Mouse (Mus musculus) lung, postnatal 10 days (tissue): Measurements from ENCODE around the gene 1700029F12Rik.
"Not testable (repeated sequence)": the region's sequence is repeated elsewhere in the genome, so short reads cannot be mapped to it uniquely, and the experiment has no call there.

ENCODE experiments used
- DNase-seq: peaks from one replicate; pipeline ENCODE4 v3.0.0; 2021

1700029F12Rik gene

DNA sequence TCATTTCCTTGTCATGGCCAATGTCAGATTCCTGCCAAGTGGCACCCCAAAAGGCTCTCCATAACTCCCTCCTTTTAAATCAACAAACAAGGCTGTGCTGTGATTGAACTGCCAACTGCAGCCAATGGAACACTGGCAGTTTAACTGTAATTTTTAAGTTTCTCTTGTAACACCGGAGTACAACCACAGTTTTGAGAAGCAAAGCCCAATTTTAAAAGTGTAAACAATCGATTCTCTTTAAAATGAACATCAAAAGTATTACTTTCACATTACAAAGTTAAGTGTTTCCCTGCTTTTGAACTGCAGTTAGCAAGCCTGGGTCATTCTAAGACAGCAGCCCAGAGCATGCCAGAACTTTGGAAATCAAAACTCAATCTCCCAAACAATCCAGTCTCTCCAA lies at the start of gene 1700029F12Rik:
TSS of gene 1700029F12Rik (minus strand) at position 101 of the 400 bp plus-strand sequence.
- no peak for DNase-seq

DNA sequence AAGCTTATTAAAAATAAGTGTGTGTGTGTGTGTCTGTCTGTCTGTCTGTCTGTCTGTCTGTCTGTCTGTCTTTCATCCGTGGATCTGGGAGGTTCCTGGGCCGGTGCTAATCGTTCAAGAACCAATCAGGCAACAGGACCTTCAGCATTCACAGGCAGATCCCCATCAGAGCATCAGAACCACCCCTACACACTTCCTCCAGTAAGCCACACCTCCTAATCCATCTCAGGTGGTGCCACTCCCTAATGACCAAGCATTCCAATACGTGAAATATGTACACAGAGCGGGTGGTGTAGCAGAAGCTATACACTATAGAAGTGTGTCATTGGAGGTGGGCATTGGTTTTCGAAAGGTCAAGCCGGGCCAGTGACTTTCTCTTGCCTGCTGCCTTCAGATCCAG lies 48.3 kb upstream of the 1700029F12Rik start:
- DNase-seq: no peak

DNA sequence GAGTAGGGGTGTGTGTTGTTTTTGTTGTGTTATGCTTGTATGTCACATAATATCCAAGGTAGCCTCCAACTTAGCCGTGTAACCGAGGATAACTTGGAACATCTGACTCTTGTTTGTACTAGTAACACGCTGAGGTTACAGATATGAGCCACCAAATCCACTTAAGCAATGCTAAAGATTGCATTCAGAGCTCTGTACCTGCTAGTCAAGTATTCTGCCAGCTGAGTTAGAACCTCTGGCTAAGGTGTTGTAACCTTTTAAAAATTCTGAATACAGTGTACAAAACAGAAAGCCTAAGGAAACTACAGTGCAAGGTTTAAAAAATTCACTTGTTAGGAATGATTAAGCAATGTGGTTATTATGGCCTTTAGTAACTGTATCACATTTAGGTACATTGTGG lies 46.5 kb upstream of the 1700029F12Rik start:
- DNase-seq: no peak

DNA sequence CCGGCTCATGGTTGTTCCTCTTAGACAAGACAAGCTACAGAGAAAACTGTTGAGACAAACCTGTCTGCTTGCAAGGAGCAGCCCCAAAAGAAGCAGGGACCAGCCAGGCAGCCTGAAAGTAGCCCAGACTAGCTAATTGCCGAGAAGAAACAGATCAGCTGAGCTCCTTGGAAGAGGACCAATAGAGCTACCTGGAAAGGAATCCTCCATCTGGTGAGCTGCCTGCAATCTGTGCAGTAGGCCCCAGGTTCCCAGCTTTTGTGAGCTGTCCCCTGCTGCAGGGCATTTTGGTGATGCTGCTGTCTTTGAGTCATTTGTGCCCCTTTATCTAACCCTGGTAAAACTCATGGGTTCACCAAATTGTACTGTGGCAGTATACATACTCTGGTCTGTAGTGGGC lies 46.0 kb upstream of the 1700029F12Rik start:
- no peak for DNase-seq

DNA sequence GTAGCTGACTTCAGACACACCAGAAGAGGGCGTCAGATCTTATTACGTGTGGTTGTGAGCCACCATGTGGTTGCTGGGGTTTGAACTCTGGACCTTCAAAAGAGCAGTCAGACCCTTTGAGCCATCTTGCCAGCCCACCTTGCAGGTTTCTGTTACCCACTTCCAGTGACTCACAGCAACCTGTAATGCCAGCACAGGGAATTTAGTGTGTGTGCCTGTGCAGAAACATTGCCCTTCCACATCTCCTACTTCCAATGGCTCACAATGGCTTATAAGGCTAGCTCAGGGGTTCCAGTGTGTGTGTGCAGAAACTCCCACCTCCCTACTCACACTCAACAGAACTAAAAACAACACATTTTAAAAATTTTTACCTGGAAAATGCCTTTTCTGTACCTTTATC lies 43.4 kb upstream of the 1700029F12Rik start:
- DNase-seq: no peak

DNA sequence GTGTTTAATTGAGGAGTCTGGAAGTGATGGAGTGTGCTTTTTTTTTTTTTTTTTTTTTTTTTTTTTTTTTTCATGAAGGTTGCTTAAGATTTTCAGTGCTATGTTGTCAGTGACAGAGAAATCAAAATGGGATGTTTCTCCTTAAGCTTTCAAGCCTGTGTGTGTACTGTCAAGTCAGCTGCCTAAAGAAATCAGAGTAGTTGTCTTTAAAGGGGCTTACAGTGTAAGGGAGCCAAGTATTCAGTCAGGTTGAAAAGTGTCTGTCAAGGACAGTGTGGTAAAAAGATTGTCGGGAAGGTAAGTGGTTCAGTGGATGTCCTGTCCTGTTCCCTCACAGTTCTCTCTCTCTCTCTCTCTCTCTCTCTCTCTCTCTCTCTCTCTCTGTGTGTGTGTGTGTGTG lies 39.3 kb upstream of the 1700029F12Rik start:
- no peak for DNase-seq

DNA sequence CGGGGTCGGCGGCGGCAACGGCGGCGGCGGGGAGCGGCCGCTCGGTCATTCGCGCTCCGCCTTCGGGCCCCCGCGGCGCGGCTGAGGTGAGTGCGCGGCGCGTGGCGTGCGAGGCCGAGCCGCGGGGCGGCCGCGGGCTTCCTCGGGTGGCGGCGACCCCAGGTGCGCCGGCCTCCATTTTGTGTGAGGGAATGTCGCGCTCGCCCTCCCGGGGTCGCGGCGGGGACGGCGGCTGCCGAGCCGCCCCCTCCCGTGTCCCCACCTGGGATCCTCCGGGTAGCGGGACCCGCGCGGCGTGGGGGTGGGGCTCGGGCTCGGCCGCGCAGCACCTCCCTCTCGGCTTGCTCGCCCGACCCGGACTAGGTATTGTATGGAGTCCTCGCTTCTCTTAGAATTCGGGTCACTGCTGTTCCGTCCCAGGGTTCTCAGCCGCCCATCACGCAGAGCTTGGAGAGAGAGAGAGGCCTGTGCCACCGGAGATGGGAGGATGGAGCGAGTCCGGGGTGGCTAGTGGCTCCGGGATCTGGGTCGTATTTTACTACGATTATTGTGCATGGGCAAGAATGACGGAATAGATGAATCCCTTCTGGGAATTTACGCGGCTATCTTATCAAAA lies 37.6 kb upstream of the 1700029F12Rik start:
- DNase-seq: no peak

DNA sequence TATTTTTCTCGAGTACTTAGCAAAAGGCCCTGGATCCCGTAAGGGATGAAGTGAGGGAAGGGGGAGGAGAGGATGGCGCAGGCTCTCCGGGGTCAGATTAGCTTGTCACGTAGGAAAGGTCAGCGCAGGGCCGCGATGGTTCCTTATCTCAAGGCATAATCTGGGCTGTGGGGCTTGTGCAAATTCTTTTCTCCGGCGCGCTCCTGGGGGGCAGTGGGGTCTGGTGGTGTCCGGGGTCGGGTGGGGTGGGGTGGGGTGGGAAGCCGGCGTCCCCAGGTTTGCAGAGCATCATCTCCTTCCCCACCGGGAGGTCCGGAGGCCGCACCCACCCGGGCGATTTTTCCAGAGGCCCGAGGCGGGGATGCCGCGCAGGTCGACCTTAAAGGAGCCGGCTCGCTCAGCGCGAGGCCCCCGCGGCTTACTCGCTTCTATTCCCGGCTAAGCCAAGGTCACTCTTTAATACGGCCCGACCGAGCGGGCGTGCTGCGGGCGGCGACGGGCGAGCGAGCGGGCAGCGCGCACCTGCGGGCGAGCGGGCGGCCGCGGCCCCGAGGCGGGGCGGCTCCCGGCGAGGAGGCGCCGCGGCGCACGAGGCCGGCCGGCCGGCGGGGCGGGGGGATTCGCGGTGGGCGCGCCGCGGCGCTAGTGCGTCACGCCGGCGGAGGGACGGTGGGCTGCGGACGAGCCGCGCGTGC lies 36.9 kb upstream of the 1700029F12Rik start:
- DNase-seq: no peak

DNA sequence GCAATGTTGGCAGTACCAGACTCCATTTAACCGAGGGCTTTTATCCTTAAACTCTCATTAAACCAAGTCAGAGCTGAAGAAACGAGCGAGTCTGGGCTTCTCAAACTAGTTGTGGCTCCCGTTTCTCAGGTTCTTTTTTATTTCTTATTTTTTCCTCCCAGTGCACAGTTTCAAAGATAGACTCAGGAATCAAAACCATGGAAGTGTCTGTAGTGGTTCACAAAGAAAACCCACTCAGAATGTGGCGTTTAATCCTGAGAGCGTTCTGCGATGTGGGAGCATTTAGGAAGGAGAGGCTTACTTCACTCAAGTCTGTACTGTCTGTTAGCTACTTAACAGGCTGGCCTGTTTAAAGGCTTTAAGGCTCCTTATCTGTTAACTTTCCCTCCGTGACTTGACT lies 34.0 kb upstream of the 1700029F12Rik start:
- DNase-seq: no peak

DNA sequence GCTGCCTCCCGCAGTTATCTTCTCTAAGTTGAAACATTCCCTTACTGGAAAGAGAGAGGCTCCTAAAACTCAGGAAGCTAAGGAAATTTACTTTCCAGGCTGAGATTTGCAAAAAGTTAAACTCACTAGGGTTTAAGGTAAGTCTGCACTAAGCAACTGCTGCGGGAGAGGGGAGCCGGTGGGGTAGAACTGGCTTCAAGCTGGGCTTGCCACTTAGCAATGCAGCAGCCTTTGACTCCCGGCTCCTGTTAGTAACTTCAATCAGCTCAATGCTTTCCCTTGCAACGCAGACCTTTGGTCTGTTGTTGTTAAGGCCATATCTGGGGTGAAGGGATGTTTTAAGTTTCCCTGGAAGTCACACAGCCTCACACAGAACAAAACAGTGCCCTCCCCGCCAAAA lies 33.5 kb upstream of the 1700029F12Rik start:
- no peak for DNase-seq

DNA sequence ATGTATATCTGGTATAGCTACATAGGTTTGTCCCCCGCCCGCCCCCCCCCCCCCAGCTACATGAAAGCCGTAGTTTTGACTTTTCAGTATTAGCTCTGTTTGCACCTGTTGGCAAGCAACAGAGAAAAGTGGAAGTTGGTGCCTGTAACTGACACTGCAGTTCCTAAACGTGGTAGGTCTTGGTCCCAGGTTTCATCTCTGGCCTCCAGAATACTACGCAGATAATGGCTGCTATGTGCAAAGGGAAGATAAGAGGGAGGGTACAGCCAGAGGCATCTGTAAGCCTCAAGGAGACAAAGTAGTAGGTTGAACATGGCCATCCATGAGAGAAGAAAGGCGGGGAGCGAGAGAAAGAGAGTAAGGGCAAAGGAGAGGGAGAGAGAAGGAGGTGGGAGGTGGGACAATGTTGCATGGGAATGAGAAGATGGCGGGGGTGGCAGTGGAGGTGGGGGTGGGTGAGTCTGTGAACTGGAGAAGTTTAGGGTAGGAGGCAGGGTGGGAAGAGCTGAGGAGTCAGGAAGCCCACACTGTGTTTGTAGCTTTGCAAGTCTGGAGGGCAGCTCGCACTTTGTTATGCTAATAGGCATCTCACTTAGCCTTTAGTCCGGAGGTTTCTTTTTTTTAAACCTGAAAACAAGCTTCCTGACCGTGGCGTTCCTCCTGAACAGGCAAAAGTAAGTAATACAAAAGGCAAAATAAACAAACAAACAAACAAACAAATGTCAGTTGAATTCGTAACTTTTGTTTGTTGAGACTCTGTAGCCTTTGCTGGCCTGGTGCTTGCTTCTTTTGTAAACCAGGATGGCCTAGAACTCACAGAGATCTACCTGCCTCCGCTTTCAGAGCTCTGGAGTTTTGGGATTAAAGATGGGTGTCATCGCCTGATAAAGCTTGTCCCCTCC lies 32.7 kb upstream of the 1700029F12Rik start, which contains the start of gene Fam169a:
TSS of gene Fam169a (plus strand) at position 638 of the 902 bp plus-strand sequence.
- DNase-seq: no peak

DNA sequence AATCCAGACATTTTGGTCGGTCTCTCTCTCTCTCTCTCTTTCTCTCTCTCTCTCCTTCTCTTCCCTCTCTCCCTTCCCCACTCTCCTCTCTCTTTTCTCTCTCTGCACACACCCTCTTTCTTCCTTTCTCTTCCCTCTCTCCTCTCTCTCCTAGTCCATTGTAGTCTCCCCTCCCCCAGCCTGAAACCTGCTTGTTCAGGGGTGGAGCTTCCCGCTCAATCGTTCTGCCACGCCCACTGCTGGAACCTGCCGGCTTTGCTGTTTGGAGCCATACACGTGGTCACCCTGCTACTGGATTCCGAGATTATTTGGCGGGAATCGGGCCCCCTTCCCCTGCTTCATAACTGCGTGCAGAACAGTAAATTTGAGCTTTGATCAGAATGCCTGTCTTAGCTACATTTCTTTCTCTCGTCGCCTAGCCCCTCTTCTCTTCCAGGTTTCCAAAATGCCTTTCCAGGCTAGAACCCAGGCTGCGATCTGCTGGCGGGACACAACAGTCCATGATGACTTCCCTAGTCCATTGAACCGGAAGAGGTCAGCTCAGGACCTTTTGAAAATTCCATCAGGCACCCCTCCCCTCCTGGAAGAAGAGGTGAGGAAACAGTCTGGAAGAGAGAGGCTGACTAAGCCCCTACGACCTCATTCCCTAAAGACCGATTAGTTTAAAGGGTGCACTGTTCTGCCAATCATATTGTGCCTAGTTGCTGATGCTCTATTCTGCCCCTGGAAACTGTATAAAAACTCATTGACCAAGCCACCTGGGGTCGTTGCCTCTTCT lies 30.9 kb upstream of the 1700029F12Rik start:
- DNase-seq: not testable (repeated sequence)

DNA sequence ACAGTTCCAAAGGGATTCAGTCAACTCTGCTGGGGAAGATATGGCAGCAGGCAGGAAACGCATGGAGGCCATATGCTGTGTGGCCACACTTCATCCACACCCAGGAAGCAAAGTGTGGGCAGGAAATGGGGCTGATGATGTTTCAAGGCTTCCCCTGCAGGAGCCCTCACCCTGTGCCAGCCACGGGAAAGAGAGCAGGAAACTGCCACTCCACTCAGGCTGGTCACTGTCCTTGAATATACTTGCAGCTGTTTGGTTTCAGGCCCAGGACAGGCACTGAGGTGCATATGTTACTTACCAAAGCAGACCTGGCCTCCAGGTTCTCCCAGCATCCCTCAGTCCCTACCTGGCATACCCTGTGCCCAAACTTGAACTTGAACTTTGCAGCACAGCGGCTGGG lies 30.3 kb upstream of the 1700029F12Rik start:
- DNase-seq: no peak

DNA sequence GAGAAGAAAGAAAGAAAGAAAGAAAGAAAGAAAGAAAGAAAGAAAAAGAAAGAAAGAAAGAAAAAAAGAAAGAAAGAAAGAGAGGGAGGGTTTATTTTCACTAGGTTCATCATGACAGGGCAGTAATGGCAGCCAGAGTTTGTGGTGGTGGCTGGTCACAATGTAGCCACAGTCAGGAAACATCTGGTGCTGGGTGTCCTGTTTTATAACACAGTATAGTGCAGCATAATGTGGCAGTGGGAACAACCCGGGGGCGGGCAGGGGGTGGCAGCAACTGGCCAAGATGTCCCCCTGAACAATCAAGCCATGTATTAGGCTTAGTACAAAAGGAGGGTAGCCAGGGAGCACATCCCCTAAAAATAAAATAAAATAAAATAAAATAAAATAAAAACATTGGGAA lies 29.3 kb upstream of the 1700029F12Rik start:
- DNase-seq: no peak

DNA sequence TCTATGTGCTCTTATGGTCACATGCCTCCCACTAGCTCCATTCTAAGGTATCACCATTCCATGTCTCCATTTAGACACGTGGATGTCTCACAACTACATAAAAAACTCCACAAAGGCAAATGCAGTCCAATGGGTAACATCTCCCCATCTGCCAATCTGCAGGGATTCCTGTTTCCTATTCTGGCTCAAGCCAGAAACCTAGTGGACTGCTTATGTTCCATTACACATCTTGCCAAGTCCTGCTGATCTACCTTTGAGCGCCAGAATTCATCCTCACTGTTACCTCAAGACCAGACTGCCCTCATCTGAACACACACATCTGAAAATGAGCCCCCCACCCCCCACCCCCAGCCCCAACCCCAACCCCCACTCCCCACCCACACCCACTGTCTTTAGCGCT lies 28.0 kb upstream of the 1700029F12Rik start:
- DNase-seq: no peak

DNA sequence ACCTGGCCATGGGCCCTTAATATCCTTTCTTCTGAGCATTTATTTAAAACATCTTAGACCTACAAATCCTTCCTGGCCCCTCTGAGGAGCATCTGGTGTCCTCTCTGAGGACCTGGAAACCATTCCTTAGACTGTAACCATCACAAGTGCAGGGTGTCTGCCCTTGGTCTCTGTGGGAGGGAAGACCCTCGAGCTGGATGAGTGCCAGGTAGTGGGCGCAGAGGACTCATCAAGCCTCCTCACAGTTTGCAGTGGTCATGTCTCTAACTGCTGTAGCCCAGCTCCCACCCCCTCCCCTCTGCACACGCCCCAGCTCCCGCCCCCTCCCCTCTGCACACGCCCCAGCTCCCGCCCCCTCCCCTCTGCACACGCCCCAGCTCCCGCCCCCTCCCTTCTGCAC lies 26.2 kb upstream of the 1700029F12Rik start:
- no peak for DNase-seq

DNA sequence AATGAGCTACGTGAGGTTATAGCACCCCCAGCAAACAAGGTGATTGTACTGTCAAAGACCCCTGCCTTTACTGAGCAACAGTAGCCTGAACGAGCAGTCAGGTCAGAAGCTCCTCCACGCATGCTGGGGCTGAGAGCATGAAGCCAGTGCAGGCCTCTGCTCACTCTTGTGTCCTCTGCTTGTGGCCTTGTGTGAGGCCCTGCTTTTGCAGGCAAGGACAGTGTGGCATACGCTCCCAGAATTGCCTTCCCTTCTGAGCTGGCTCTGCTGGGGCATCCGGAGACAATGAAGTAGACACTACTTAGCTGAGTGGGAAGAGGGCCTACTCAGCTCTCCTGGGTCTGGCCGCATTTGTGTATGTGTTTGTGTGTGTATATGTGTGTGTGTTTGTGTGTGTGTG lies 25.6 kb upstream of the 1700029F12Rik start:
- no peak for DNase-seq

DNA sequence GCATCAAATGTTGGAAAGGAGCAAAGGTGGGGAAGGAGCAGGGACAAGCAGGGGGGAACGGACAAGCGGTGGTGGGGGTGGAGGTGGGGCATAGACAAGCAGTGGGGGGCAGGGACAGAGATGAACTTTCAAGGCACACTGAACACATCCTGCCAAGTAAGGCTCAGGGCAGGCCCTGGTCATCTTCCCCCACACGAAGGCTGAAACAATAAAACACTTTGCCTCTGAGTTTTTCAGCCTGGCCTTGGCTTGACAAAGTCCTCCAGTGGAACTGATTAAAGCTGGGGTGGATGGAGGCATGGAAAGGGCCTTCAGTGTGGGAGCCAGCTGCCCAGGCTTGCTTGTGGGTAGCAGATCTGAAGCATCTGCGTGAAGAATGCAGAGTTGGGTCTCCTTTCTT lies 23.7 kb upstream of the 1700029F12Rik start:
- no peak for DNase-seq

DNA sequence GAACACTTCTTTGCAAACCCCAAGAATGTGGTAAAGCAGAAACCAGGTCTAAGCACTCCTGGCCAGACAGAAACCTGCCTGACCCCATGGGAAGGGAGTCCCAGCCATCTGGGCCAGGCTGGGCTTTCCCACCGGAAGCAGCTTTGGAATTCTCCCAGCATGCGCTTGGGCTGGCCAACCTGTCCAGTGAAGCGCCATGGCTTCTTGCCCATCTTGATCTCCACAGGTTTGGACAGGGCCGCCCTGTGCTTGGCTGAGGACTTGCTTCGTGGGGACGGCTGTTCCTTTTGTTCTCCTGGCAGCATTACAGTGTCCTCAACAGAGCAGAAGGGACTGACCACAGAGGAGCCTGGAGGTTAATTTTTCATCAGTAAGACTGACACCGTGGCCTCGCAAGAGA lies 19.7 kb upstream of the 1700029F12Rik start:
- DNase-seq: peak; percentile 52

DNA sequence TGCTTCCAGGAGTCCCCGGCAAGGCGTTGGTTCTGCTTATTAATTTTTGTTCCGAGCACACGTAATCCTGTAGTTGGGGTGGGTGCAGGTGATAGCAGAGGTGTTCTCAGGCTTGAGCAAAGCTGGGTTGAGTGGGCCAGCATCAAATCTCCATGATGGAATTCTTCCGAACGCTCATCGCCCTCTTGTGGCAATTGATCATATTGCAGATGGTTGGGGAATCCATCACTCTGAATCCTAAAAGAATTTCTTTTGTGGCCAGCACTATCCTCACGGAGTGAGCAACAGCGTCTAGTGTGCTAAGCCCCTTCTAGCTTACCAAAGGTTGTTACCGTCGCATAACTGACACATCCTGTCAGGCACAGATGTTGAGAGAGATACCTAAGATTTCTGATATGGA lies 18.5 kb upstream of the 1700029F12Rik start:
- peak; percentile 71 for DNase-seq

DNA sequence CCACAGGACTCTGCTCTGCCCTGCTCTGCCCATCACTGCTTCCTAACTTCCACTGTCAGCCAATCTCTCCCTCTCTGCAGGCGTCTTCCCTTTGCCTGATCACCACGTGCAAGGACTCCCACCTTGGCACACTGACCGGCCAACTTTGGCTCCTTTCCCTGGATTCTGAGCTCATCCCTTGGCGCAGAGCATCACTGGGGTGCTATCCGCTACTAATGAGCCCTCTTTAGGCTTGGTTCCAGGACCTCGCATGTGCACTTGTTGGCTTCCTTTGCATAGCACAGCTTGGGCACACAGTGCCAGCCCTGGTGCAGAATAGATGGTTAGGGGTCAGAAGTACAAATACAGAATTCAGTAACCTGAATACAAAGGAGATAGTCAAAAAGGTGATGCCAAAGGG lies 17.0 kb upstream of the 1700029F12Rik start:
- peak; percentile 61 for DNase-seq

DNA sequence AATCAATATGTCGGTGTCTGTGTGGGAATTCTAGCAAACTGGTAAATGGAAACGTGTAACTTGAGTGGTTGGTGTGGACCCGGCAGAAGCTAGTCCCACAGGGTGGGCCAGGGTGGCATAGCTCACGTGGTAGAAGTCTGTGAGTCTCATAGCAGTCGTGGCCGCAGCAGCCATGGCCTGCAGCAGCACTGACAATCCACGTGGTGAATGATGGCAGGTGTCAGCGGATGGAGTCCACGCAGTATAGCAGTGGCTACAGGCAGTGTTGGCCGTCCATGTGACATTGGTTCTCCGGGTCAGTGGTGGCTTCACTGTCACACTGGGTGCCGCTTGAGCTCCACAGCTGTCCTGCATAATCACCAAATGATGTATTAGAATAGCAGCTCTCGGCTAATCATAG lies 4.1 kb downstream of the 1700029F12Rik start:
- DNase-seq: no peak

DNA sequence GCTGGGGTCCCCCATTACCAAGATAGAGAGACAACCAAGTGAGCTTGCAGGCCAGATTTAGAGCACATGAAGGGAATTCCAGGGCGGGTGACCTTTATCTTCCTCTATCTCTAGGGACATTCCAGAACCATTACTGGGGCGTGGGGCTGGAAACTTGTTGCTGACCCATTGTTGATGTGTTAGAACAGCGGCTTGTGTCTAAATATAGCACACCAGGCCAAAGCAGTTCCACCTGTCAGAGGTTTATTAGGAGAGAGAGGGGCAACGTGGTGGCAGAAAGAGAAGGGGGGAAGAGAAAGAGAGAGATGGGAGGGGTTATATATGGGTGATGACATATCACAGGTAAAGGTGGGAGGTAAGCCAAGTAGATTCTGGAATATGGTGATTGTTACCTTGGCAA lies 12.3 kb downstream of the 1700029F12Rik start:
- no peak for DNase-seq
